15 mouse cellular contexts compared by ENCODE assay signal in the genomic region with DNA sequence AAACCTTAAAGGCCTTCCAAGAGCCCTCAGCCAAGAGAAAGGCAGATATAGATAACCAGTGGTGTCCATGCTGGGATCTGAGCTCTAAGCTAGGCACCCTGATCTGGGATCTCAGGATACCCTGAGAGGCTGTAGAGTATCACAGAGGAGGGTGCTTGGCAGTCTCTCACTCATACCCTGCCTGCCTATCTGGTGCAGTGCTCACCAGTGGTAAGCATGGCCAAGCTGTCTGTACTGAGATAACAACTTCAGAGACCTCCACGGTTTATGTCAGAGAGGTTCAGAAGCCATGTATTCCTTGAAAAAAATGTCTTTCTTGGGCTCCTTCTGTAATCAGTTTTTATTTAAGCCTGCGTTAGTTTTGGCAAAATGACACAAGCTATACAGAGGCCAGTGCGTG. TPM values are rescaled to one million over a fixed set of nuclear protein-coding genes. Genes with fewer than 3 reads are reported as not detected.
A peak's percentile ranks its signal among the peaks of the same experiment; 100 is the strongest.
DNase-seq lines count a peak whose midpoint lies in the region; ATAC-seq and TF ChIP-seq lines count a peak whose summit lies in the region.
"Had no signal": no experiment of that assay in that cellular context is flagged by ENCODE, and none has a peak within 500 bp of the region (broad histone marks: within the 10 kb centered on the region; RNA-seq: fewer than 3 reads in every experiment).

No protein-coding gene starts in this region.

- TF ChIP-seq POLR2A in olfactory bulb, adult 2 months (IDR thresholded peaks at IDR 0.05; ENCODE audit: insufficient read depth, low read depth, low read length) = no peak

- DNase-seq in midbrain, embryonic 11.5 days (ENCODE audit: low spot score, missing footprints) = peak; percentile 28
- DNase-seq in liver, embryonic 13.5 days = peak; percentile 73
- DNase-seq in heart, embryonic 10.5 days (ENCODE audit: low spot score) = no peak
- DNase-seq in hindbrain, embryonic 10.5 days (ENCODE audit: low spot score) = no peak
- DNase-seq: adrenal gland, postnatal 10 days; heart, adult 11 months; thymus, adult 18-20 months had no signal

- no peak overlapping the region for H3K4me2 ChIP-seq in midbrain, embryonic 11.5 days
- no peak overlapping the region for H3K4me2 ChIP-seq in midbrain, embryonic 15.5 days
- peak overlapping the region; percentile 52 for H3K4me2 ChIP-seq in liver, embryonic 13.5 days
- H3K4me2 ChIP-seq: forebrain, embryonic 13.5 days; hindbrain, embryonic 13.5 days; limb, embryonic 13.5 days had no signal

- WGBS in midbrain, embryonic 11.5 days = 93% methylated on average over 3 of the region's 3 CpGs
- WGBS in midbrain, embryonic 15.5 days = 93% methylated on average over 3 of the region's 3 CpGs
- WGBS in liver, embryonic 13.5 days (ENCODE audit: insufficient replicate concordance) = 28% methylated on average over 3 of the region's 3 CpGs
- WGBS in olfactory bulb, adult 2 months = 75% methylated on average over 3 of the region's 3 CpGs
- 72% methylated on average over 3 of the region's 3 CpGs for WGBS in heart, embryonic 10.5 days
- whole genome bisulfite sequencing in hindbrain, embryonic 10.5 days = 92% methylated on average over 3 of the region's 3 CpGs

- no peak overlapping the region for H3K4me3 ChIP-seq in midbrain, embryonic 11.5 days (ENCODE audit: low read depth, low read length)
- H3K4me3 ChIP-seq in midbrain, embryonic 15.5 days = no peak overlapping the region
- H3K4me3 ChIP-seq in liver, embryonic 13.5 days (replicated peaks) = 0 out of 2 replicates have a peak overlapping the region, but pooled peaks have one; percentile 3
- H3K4me3 ChIP-seq in olfactory bulb, adult 2 months (ENCODE audit: insufficient read depth, low read depth, low read length) = no peak overlapping the region
- H3K4me3 ChIP-seq in heart, embryonic 10.5 days = no peak overlapping the region
- no peak overlapping the region for H3K4me3 ChIP-seq in hindbrain, embryonic 10.5 days
- H3K4me3 ChIP-seq: forebrain, embryonic 13.5 days; hindbrain, embryonic 13.5 days; limb, embryonic 13.5 days had no signal

- no peaks in the 10 kb centered on the region for H3K36me3 ChIP-seq in midbrain, embryonic 11.5 days (ENCODE audit: control insufficient read depth, insufficient read depth, low read length)
- H3K36me3 ChIP-seq in midbrain, embryonic 15.5 days (replicated peaks) = no peaks in the 10 kb centered on the region
- peaks cover 48% of the 10 kb centered on the region for H3K36me3 ChIP-seq in liver, embryonic 13.5 days
- H3K36me3 ChIP-seq in heart, embryonic 10.5 days = no peaks in the 10 kb centered on the region
- no peaks in the 10 kb centered on the region for H3K36me3 ChIP-seq in hindbrain, embryonic 10.5 days
- H3K36me3 ChIP-seq: hindbrain, embryonic 13.5 days; limb, embryonic 13.5 days had no signal

- H3K9me3 ChIP-seq in midbrain, embryonic 11.5 days (ENCODE audit: control insufficient read depth, low read length) = no peaks in the 10 kb centered on the region
- H3K9me3 ChIP-seq in midbrain, embryonic 15.5 days = no peaks in the 10 kb centered on the region
- H3K9me3 ChIP-seq in liver, embryonic 13.5 days (replicated peaks) = no peaks in the 10 kb centered on the region
- H3K9me3 ChIP-seq in heart, embryonic 10.5 days = no peaks in the 10 kb centered on the region
- no peaks in the 10 kb centered on the region for H3K9me3 ChIP-seq in hindbrain, embryonic 10.5 days
- H3K9me3 ChIP-seq: forebrain, embryonic 13.5 days; hindbrain, embryonic 13.5 days; limb, embryonic 13.5 days had no signal

- H3K9ac ChIP-seq in midbrain, embryonic 11.5 days (ENCODE audit: low read length) = no peak overlapping the region
- H3K9ac ChIP-seq in midbrain, embryonic 15.5 days = no peak overlapping the region
- H3K9ac ChIP-seq in liver, embryonic 13.5 days = peak overlapping the region; percentile 60
- H3K9ac ChIP-seq: forebrain, embryonic 13.5 days; hindbrain, embryonic 13.5 days; limb, embryonic 13.5 days had no signal

- H3K27ac ChIP-seq in midbrain, embryonic 11.5 days (ENCODE audit: low read depth, low read length) = no peak overlapping the region
- no peak overlapping the region for H3K27ac ChIP-seq in midbrain, embryonic 15.5 days
- peak overlapping the region; percentile 92 for H3K27ac ChIP-seq in liver, embryonic 13.5 days
- H3K27ac ChIP-seq in olfactory bulb, adult 2 months (ENCODE audit: insufficient read depth, low read depth, low read length) = peak overlapping the region; percentile 36
- H3K27ac ChIP-seq in heart, embryonic 10.5 days = no peak overlapping the region
- H3K27ac ChIP-seq in hindbrain, embryonic 10.5 days = no peak overlapping the region
- H3K27ac ChIP-seq: forebrain, embryonic 13.5 days; hindbrain, embryonic 13.5 days; limb, embryonic 13.5 days had no signal

- no peak for TF ChIP-seq CTCF in olfactory bulb, adult 2 months (IDR thresholded peaks at IDR 0.05; ENCODE audit: insufficient read depth, low read depth, low read length)

- H3K4me1 ChIP-seq in midbrain, embryonic 11.5 days (ENCODE audit: control insufficient read depth, insufficient read depth, low read length) = no peaks in the 10 kb centered on the region
- peaks cover 9% of the 10 kb centered on the region; the same call in 1 of the 2 replicates for H3K4me1 ChIP-seq in midbrain, embryonic 15.5 days
- peaks cover 85% of the 10 kb centered on the region for H3K4me1 ChIP-seq in liver, embryonic 13.5 days (replicated peaks)
- H3K4me1 ChIP-seq in olfactory bulb, adult 2 months (ENCODE audit: control insufficient read depth, insufficient read depth, low read length) = peaks cover 50% of the 10 kb centered on the region
- H3K4me1 ChIP-seq in heart, embryonic 10.5 days = peaks cover 11% of the 10 kb centered on the region; the same call in 1 of the 2 replicates
- peaks cover 18% of the 10 kb centered on the region for H3K4me1 ChIP-seq in hindbrain, embryonic 10.5 days (replicated peaks)

- H3K27me3 ChIP-seq in midbrain, embryonic 11.5 days (ENCODE audit: control insufficient read depth, insufficient read depth, low read length) = 0 out of 2 replicates have a peak, but pooled peaks cover 2% of the 10 kb centered on the region
- H3K27me3 ChIP-seq in midbrain, embryonic 15.5 days (replicated peaks) = no peaks in the 10 kb centered on the region
- H3K27me3 ChIP-seq in liver, embryonic 13.5 days = no peaks in the 10 kb centered on the region
- no peaks in the 10 kb centered on the region for H3K27me3 ChIP-seq in heart, embryonic 10.5 days (ENCODE audit: insufficient read depth, poor library complexity, severe bottlenecking)
- H3K27me3 ChIP-seq in hindbrain, embryonic 10.5 days (ENCODE audit: insufficient read depth, poor library complexity, severe bottlenecking) = no peaks in the 10 kb centered on the region
- H3K27me3 ChIP-seq: forebrain, embryonic 13.5 days; hindbrain, embryonic 13.5 days; limb, embryonic 13.5 days had no signal

- ATAC-seq in midbrain, embryonic 11.5 days (ENCODE audit: low FRiP score) = no peak
- no peak for ATAC-seq in midbrain, embryonic 15.5 days (replicated peaks)
- peak; percentile 83 for ATAC-seq in common myeloid progenitor, adult 5-6 weeks (replicated peaks; ENCODE audit: low read depth, poor library complexity, severe bottlenecking)
- ATAC-seq in liver, embryonic 13.5 days (ENCODE audit: low read depth) = peak; percentile 100
- ATAC-seq: forebrain, embryonic 13.5 days; intestine, embryonic 16.5 days; lung, postnatal 0 days had no signal

RNA-seq across cellular contexts. Expression of a gene that starts 16.8 kb away (rescaled TPM):
- polyA plus RNA-seq in midbrain, embryonic 11.5 days (2014; fragmentation: Nextera tagmentation; extraction: Ambion mirVana) = 1.7 and 2.8 TPM in 2 replicates
- 30.7 and 36.2 TPM in 2 replicates for polyA plus RNA-seq in midbrain, embryonic 15.5 days (2015; fragmentation: Nextera tagmentation; extraction: Ambion mirVana)
- 1.1 and 4.0 TPM in 2 replicates for total RNA-seq in common myeloid progenitor, adult 5-6 weeks (2017)
- polyA plus RNA-seq in liver, embryonic 13.5 days (2015; fragmentation: Nextera tagmentation; extraction: Ambion mirVana) = 66.8 and 68.8 TPM in 2 replicates
- not detected in 2 replicates for polyA plus RNA-seq in olfactory bulb, adult 2 months (2012; ENCODE audit: insufficient read depth, insufficient read length, low replicate concordance, missing spikeins)
- polyA plus RNA-seq in heart, embryonic 10.5 days (2016; fragmentation: Nextera tagmentation; extraction: Ambion mirVana) = 5.4 and 6.4 TPM in 2 replicates
- polyA plus RNA-seq in hindbrain, embryonic 10.5 days (2016; fragmentation: Nextera tagmentation; extraction: Ambion mirVana) = 4.3 and 10.2 TPM in 2 replicates

Comparison
In these comparisons a context has a peak if more than half of its experiments do, and no peak if none do; other contexts are left out.
1. ATAC-seq: peak in common myeloid progenitor, adult 5-6 weeks (single experiment) and liver, embryonic 13.5 days (single experiment); none in midbrain, embryonic 11.5 days (single experiment) and midbrain, embryonic 15.5 days (single experiment).
2. DNase-seq: peak in midbrain, embryonic 11.5 days (single experiment) and liver, embryonic 13.5 days (single experiment); none in heart, embryonic 10.5 days (single experiment) and hindbrain, embryonic 10.5 days (single experiment).
3. H3K27ac ChIP-seq: peak in liver, embryonic 13.5 days (single experiment) and olfactory bulb, adult 2 months (single experiment); none in midbrain, embryonic 11.5 days (single experiment), midbrain, embryonic 15.5 days (single experiment), heart, embryonic 10.5 days (single experiment) and hindbrain, embryonic 10.5 days (single experiment).